Mouse (Mus musculus) gonadal fat pad, adult 2 months (tissue): ENCODE results near the gene 2810021J22Rik. TPM values are rescaled to one million over a fixed set of nuclear protein-coding genes. Genes with fewer than 3 reads are reported as not detected.

Experiments
- DNase-seq: peaks from one replicate; pipeline ENCODE4 v3.0.0-alpha.2; 2012; ENCODE audit warnings: low read depth
- polyA plus RNA-seq: library from polyadenylated mRNA; depleted of rRNA; stranded (reverse); fragments of >200 nt; gene quantifications from 2 replicates; pipeline ENCODE4 v1.2.3, GENCODE M21; 2012; rRNA removed

2810021J22Rik gene
- polyA plus RNA-seq, 1 experiment: 9.1 TPM

DNA sequence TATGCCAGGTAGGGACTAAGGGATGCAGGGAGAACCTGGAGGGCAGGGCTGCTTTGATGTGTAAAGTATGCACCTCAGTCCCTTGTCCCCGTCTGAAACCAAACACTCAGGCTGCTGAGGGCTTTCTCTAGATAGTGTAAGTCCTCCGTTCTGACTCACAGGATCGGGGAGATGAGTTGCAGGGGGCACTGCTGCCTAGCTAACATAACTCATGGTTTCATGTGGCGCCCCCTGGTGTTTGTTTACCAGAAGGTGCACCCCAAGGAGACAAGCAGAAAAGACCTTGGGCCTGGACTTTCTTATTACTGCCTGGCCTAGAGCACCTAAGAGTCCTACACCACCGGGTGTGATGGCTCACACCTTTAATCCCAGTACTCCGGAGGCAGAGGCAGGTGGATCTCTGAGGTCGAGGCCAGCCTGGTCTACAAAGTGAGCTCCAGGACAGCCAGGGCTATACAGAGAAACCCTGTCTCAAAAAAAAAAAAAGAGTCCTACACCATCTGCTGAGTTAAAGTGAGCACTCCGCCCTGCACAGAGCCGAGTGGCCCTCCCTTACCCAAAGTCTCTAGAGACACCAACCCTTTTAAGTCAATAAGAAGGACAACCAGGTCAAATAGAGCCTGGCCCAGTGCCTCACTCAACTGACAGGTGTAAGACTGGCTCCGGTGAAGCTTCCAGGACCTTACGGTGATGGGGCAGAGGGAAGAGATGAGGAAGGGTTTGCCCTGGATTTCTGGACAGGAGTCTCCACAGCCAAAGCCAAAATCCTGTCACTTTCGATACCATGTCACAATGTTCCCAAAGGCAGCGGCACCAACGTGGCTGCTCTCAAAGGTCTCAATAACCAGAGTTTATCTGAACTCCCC is 50.1 kb downstream of the 2810021J22Rik start:
- no peak for DNase-seq

- DNase-seq: no peak
Observed at GRCm38 (mm10) chr11:58917745-58918366, 50.8 kb downstream of the 2810021J22Rik start, which contains the start of gene Btnl10. Btnl10 (plus strand) TSS chr11:58917908.

DNA sequence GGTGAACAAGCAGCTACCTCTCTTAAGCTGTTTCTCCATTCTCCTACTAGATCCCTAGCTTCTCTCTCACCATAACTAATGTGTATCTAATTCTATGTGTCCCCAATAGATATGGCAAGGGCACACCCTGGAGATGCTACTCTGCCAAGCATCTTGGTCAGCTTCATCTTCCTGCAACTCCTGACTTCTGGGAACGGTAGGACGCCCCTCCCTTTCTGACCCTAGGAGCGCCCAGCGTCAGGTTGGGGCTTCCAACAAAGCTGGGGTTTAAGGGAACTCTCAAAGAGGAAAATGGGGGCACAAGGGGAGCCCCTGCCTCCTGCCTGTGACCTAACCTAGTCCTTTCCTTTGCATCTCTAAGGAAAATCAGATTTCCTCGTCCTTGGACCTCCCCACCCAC is 51.7 kb downstream of the 2810021J22Rik start:
- DNase-seq: no peak

DNA sequence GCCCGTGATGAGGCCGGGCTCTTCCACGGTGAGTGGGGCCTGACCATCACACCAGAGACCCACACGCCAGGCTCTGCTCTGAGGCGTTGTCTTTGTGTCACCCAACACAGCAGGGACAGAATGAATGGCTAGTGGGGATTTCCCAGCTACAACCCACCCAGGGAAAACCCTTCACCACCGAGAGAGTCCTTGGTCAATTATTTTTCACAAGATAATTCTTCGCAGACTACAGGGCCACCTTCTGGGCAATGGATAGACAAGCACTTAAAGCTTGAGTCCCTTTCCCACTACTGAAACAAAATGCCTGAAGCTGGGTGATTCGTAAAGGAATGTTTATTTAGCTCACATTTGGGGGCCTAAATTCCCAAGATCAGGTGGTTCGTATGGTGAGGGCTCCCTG is 55.4 kb downstream of the 2810021J22Rik start:
- no peak for DNase-seq

GRCm38 (mm10) chr11:58926651-58927050 is 59.6 kb downstream of the 2810021J22Rik start:
- no peak for DNase-seq

DNA sequence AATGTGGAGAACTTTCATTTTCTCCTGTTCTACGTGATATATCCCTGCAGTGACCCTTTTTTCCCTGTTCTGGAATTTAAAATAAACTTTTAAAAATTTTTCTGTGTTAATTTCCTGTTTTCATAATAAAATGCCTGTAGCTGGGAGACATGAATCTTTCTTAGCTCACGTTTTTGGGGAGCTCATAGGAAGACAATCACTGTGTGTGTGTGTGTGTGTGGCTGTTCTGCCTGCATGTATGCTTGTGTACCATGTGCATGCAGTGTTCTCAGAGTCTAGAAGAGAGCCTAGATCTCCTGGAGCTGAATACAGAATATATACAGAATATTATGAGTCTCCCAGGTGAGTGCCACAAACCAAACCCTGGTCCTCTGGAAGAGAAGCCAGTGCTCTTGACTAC is 60.0 kb downstream of the 2810021J22Rik start:
- no peak for DNase-seq

GRCm38 (mm10) chr11:58927790-58928651 is 61.0 kb downstream of the 2810021J22Rik start:
- DNase-seq: no peak

DNA sequence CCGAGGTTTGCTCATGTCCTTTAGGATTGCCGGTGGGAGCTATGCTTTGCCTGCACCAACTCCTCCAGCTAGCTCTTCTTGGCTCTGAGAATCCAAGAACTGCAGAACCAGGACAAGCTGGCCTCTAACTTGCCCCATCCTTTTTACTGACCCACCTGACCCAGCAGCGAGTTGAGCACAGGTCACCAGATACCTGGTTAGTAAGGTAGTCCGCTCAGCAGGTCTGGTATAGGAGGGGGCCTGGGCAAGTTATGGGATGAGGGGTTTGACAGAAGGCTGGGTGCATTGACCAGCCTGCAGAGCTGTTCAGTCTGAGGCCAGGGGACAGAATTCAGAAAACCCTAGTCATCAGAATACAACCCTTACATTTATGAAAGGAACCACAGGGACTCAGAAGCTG is 62.0 kb downstream of the 2810021J22Rik start:
- no peak for DNase-seq

GRCm38 (mm10) chr11:58929641-58930040 is 62.6 kb downstream of the 2810021J22Rik start:
- DNase-seq: no peak

DNA sequence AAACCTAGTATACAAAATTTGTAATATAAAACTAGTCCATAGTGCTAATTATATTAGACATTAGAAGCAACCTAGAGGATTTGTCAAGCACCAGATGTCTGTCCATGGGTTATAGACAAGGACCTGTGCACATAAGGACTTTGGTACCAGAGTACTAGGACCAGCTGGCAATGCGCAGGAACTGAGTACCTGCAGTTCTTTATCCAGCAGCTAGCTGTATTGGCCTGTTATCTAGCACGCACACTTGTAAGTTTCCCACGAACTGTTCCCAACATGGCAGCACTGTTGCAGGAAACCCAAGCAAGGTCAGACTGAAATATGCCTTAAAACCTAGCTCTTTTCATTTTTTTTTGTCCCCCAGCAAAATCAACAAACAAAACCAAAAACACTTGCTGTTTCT is 63.2 kb downstream of the 2810021J22Rik start:
- DNase-seq: no peak

DNA sequence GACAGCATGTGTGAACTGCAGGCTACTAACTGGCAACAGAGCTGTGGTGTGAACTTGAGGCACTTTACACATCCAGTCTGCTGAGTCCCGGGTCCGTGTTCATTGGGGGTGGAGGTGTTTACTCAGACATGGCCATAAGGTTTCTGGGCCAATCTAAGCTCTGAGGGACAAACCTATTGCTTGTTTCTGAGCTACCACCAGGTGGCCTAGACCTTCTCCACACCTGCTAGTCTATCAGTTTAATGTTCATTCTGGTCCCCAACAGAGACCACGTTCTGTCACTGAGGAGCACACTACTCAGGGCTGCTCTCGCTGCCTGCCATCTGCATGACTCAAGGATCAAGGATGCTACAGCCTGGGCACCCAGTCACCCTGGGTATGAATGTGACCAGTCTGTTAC is 64.6 kb downstream of the 2810021J22Rik start:
- no peak for DNase-seq

Other genes starting within 250 kb of the 2810021J22Rik start
- not detected in 2 replicates for gene Olfr323, start 236.7 kb upstream of the 2810021J22Rik start, polyA plus RNA-seq
- not detected in 2 replicates for gene Trim58, start 226.8 kb upstream of the 2810021J22Rik start, polyA plus RNA-seq
- gene Olfr322, start 208.4 kb upstream of the 2810021J22Rik start, polyA plus RNA-seq: not detected in 2 replicates
- gene Olfr320, start 186.1 kb upstream of the 2810021J22Rik start, polyA plus RNA-seq: not detected in 2 replicates
- 0.06 TPM in 1 of 2 replicates, not detected in the other for gene Olfr319, start 168.1 kb upstream of the 2810021J22Rik start, polyA plus RNA-seq
- not detected in 2 replicates for gene Olfr318, start 143.2 kb upstream of the 2810021J22Rik start, polyA plus RNA-seq
- gene Olfr317, start 128.0 kb upstream of the 2810021J22Rik start, polyA plus RNA-seq: not detected in 2 replicates
- gene Olfr316, start 114.5 kb upstream of the 2810021J22Rik start, polyA plus RNA-seq: not detected in 2 replicates
- gene Olfr315, start 94.0 kb upstream of the 2810021J22Rik start, polyA plus RNA-seq: not detected in 2 replicates
- not detected in 2 replicates for gene Olfr314, start 84.3 kb upstream of the 2810021J22Rik start, polyA plus RNA-seq
- 3.3 and 4.8 TPM in 2 replicates for gene Fam183b, start 65.3 kb upstream of the 2810021J22Rik start, polyA plus RNA-seq
- not detected in 2 replicates for gene Olfr313, start 52.2 kb upstream of the 2810021J22Rik start, polyA plus RNA-seq
- gene Olfr312, start 38.0 kb upstream of the 2810021J22Rik start, polyA plus RNA-seq: not detected in 2 replicates
- not detected in 2 replicates for gene Olfr311, start 28.0 kb upstream of the 2810021J22Rik start, polyA plus RNA-seq
- 4.6 and 6.2 TPM in 2 replicates for gene Gm12258, start 20.1 kb upstream of the 2810021J22Rik start, polyA plus RNA-seq
- 1.2 and 1.9 TPM in 2 replicates for gene Zfp39, start 37.0 kb downstream of the 2810021J22Rik start, polyA plus RNA-seq
- 0.03 TPM in 1 of 2 replicates, not detected in the other for gene Btnl10, start 50.7 kb downstream of the 2810021J22Rik start, polyA plus RNA-seq
- 163 and 165 TPM in 2 replicates for gene Rnf187, start 71.7 kb downstream of the 2810021J22Rik start, polyA plus RNA-seq
- gene Hist3h2ba, start 81.7 kb downstream of the 2810021J22Rik start, polyA plus RNA-seq: 0.97 and 1.6 TPM in 2 replicates
- gene Hist3h2a, start 87.5 kb downstream of the 2810021J22Rik start, polyA plus RNA-seq: 20.3 and 21.6 TPM in 2 replicates
- 0.39 and 1.3 TPM in 2 replicates for gene Trim17, start 87.5 kb downstream of the 2810021J22Rik start, polyA plus RNA-seq
- gene Trim11, start 110.9 kb downstream of the 2810021J22Rik start, polyA plus RNA-seq: 22.6 and 25.2 TPM in 2 replicates